Mouse (Mus musculus) hindbrain, embryonic 10.5 days (tissue): ENCODE measurements around the gene Creb3l4. TPM values are rescaled to one million over a fixed set of nuclear protein-coding genes. Genes with fewer than 3 reads are reported as not detected.
"Not testable (repeated sequence)": the region's sequence is repeated elsewhere in the genome, so short reads cannot be mapped to it uniquely, and the experiment has no call there.

Experiments used
- DNase-seq: peaks from one replicate; pipeline ENCODE4 v3.0.0-alpha.2; 2017; ENCODE audit warnings: low spot score
- H3K27ac ChIP-seq: fragments of 300-500 bp; sonication (generic); 2 replicates; pipeline ENCODE4 v1.5.1; 2016; ENCODE audit warnings: mild to moderate bottlenecking, moderate library complexity
- H3K27me3 ChIP-seq: fragments of 300-500 bp; sonication (generic); 2 replicates; pipeline ENCODE4 v1.6.1; 2016; ENCODE audit warnings: mild to moderate bottlenecking; ENCODE audit not compliant: poor library complexity, insufficient read depth, severe bottlenecking
- H3K36me3 ChIP-seq: fragments of 300-500 bp; sonication (generic); 2 replicates; pipeline ENCODE4 v1.6.1; 2016; ENCODE audit warnings: mild to moderate bottlenecking, moderate library complexity
- H3K4me1 ChIP-seq: fragments of 300-500 bp; sonication (generic); replicated peaks from 2 replicates; pipeline ENCODE4 v1.6.1; 2016; ENCODE audit warnings: mild to moderate bottlenecking
- H3K4me3 ChIP-seq: fragments of 300-500 bp; sonication (generic); 2 replicates; pipeline ENCODE4 v1.5.1; 2016; ENCODE audit warnings: mild to moderate bottlenecking, moderate library complexity
- H3K9me3 ChIP-seq: fragments of 300-500 bp; sonication (generic); 2 replicates; pipeline ENCODE4 v1.6.1; 2016; ENCODE audit warnings: mild to moderate bottlenecking, moderate library complexity
- WGBS: fragments of 180-500 bp; shearing (Covaris S2); methylation state at CpG from one replicate; pipeline ENCODE4 v1.1.7; 2016; 5-methylcytosine and 5-hydroxymethylcytosine counted together
- polyA plus RNA-seq: library from polyadenylated mRNA; unstranded; fragments of >200 nt; fragmentation: Nextera tagmentation; extraction: Ambion mirVana; gene quantifications from 2 replicates; pipeline ENCODE4 v1.2.1, GENCODE M21; 2016

Creb3l4 gene
- 4.2 and 4.3 TPM in 2 replicates for polyA plus RNA-seq

DNA sequence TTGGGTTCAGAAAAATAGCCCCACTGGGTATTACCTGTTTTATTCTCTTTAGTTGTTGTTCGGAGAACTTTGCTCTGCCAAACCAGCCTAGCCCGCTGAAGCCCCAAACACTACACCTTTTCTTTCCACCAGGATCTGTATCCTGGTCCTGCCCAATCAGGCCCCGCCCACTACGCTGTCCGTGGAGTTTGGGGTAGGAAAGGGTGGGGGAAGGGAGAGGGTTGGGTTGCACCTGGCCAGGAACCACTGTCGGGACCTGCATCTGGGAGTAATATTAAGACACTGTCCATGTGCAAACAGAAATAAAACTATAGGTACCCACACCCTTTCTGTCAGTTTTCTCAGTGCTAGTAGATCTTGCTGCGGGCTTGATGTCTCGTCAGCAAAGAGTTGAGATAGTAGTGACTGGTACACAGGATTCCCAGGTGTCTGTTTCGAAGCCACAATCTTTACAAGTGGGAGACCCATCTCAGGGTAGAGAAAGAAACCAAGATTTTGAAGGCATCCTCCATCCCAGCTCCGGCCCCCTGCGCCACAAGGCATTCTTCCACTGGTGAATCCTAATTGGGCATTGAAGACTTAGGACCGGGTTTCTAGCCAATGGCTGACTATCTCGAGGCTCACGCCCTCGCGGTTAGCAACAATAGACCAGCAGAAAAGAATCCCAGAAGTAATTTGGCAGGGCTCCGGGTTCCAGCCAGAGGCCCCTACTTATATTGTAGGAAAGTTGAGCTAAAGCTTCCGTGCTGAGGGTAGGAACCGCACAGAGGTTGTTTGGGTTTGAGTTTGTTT is at the start of gene Creb3l4:
Gene Creb3l4, minus strand, starts transcription at position 529 of the 792 bp plus-strand sequence.
- H3K36me3 ChIP-seq, result no peaks in the 10 kb centered on the region
- H3K4me1 ChIP-seq, result peaks cover 28% of the 10 kb centered on the region
- 2% methylated on average over 19 of the region's 19 CpGs for WGBS
- no peaks in the 10 kb centered on the region for H3K9me3 ChIP-seq
- DNase-seq, result peak; percentile 78
- peaks cover 8% of the 10 kb centered on the region; the same call in 1 of the 2 replicates for H3K27me3 ChIP-seq
- H3K27ac ChIP-seq, result peak within 1 kb of the TSS; percentile 84
- H3K4me3 ChIP-seq, result peak within 1 kb of the TSS; percentile 52

GRCm38 (mm10) chr3:90292345-90293275 is 49.3 kb upstream of the Creb3l4 start, which contains the start of gene Gatad2b:
TSS of gene Gatad2b (plus strand) at chr3:90293178.
- peak; percentile 99 for DNase-seq
- Histone ChIP-seq H3K27ac (peak within 1 kb of the TSS; percentile 99), H3K4me1 (peaks cover 17% of the 10 kb centered on the region), H3K36me3 (peaks cover 21% of the 10 kb centered on the region), H3K4me3 (peak within 1 kb of the TSS; percentile 92), H3K27me3 (no peaks in the 10 kb centered on the region), H3K9me3 (no peaks in the 10 kb centered on the region)
- WGBS, result under 1% methylated on average over 47 of the region's 47 CpGs

- peaks cover 17% of the 10 kb centered on the region for H3K4me1 ChIP-seq
- DNase-seq, result no peak
- 44% methylated on average over 2 of the region's 2 CpGs for WGBS
- peak overlapping the region; percentile 99 for H3K27ac ChIP-seq
- H3K9me3 ChIP-seq, result no peaks in the 10 kb centered on the region
- H3K4me3 ChIP-seq, result peak overlapping the region; percentile 92
- H3K27me3 ChIP-seq, result no peaks in the 10 kb centered on the region
- peaks cover 17% of the 10 kb centered on the region for H3K36me3 ChIP-seq
Observed at GRCm38 (mm10) chr3:90291982-90292344, 48.7 kb upstream of the Creb3l4 start.

- 84% methylated on average over 1 of the region's 1 CpGs for WGBS
Observed at GRCm38 (mm10) chr3:90290602-90291001, 47.3 kb upstream of the Creb3l4 start.

GRCm38 (mm10) chr3:90289403-90289802 is 46.1 kb upstream of the Creb3l4 start:
- WGBS, result 72% methylated on average over 3 of the region's 3 CpGs
- H3K27me3 ChIP-seq, H3K9me3 ChIP-seq, H3K27ac ChIP-seq, H3K4me1 ChIP-seq, DNase-seq, H3K4me3 ChIP-seq, H3K36me3 ChIP-seq: not testable (repeated sequence)

More at GRCm38 (mm10) chr3:90290602-90291001, 47.3 kb upstream of the Creb3l4 start:
- no peak for DNase-seq
- Histone ChIP-seq H3K4me1 (peaks cover 17% of the 10 kb centered on the region), H3K27ac (no peak overlapping the region), H3K4me3 (no peak overlapping the region), H3K9me3 (no peaks in the 10 kb centered on the region), H3K36me3 (peaks cover 5% of the 10 kb centered on the region; the same call in 1 of the 2 replicates), H3K27me3 (no peaks in the 10 kb centered on the region)

- Histone ChIP-seq H3K9me3 (no peaks in the 10 kb centered on the region), H3K27me3 (no peaks in the 10 kb centered on the region), H3K36me3 (peaks cover 22% of the 10 kb centered on the region), H3K4me1 (no peaks in the 10 kb centered on the region), H3K4me3 (no peak overlapping the region), H3K27ac (no peak overlapping the region)
- no peak for DNase-seq
- 92% methylated on average over 2 of the region's 2 CpGs for WGBS
Observed at GRCm38 (mm10) chr3:90284150-90284549, 40.8 kb upstream of the Creb3l4 start.

GRCm38 (mm10) chr3:90280708-90281107 is 37.4 kb upstream of the Creb3l4 start:
- no peak for DNase-seq
- no peaks in the 10 kb centered on the region for H3K27me3 ChIP-seq
- WGBS, result 86% methylated on average over 9 of the region's 9 CpGs
- peaks cover 5% of the 10 kb centered on the region; the same call in 1 of the 2 replicates for H3K4me1 ChIP-seq
- H3K36me3 ChIP-seq, result peaks cover 57% of the 10 kb centered on the region
- no peak overlapping the region for H3K4me3 ChIP-seq
- no peaks in the 10 kb centered on the region for H3K9me3 ChIP-seq
- H3K27ac ChIP-seq, result no peak overlapping the region

DNA sequence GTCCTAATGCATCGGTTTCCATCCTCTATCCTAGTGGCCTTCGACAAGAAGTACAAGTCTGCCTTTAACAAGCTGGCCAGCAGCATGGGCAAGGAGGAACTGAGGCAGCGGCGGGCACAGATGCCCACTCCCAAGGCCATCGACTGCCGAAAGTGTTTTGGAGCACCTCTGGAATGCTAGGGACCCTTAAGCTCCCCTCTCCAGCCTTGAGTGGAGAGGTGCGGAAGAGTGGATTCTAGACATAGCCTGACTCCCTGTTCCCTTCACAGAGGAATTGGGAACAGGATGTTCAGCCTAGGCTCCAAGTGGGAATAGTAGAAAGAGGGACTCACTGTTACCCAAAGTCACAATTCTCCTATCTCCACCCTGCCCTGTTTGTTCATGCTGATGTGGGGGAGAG is 36.4 kb upstream of the Creb3l4 start:
- H3K27me3 ChIP-seq, result no peaks in the 10 kb centered on the region
- peaks cover 66% of the 10 kb centered on the region for H3K36me3 ChIP-seq
- no peak overlapping the region for H3K27ac ChIP-seq
- 96% methylated on average over 7 of the region's 7 CpGs for WGBS
- no peak overlapping the region for H3K4me3 ChIP-seq
- no peak for DNase-seq
- peaks cover 5% of the 10 kb centered on the region; the same call in 1 of the 2 replicates for H3K4me1 ChIP-seq
- no peaks in the 10 kb centered on the region for H3K9me3 ChIP-seq

DNA sequence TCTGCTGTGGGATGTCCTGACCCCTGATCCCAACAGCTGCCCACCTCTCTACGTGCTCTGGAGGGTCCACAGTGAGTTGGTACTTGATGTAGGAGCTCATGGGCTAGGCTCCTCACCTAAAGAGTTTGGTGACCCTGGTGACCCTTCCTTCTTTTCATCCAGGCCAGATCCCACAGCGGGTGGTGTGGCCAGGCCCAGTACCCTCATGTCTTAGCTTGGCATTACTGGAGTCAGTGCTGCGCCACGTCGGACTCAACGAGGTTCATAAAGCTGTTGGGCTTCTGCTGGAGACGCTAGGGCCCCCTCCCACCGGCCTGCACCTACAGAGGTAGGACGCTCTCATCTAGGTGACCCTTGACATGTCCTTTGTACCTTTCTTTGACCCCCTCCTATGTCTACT is 35.9 kb upstream of the Creb3l4 start:
- peaks cover 72% of the 10 kb centered on the region for H3K36me3 ChIP-seq
- 92% methylated on average over 9 of the region's 9 CpGs for WGBS

GRCm38 (mm10) chr3:90278211-90278610 is 34.9 kb upstream of the Creb3l4 start:
- Histone ChIP-seq H3K36me3 (peaks cover 82% of the 10 kb centered on the region), H3K4me1 (peaks cover 5% of the 10 kb centered on the region; the same call in 1 of the 2 replicates), H3K9me3 (no peaks in the 10 kb centered on the region), H3K27me3 (no peaks in the 10 kb centered on the region), H3K27ac (no peak overlapping the region), H3K4me3 (no peak overlapping the region)
- DNase-seq, result no peak
- WGBS, result 97% methylated on average over 10 of the region's 10 CpGs

More for the DNA sequence above, 35.9 kb upstream of the Creb3l4 start:
- Histone ChIP-seq H3K4me1 (peaks cover 5% of the 10 kb centered on the region; the same call in 1 of the 2 replicates), H3K27ac (no peak overlapping the region), H3K27me3 (no peaks in the 10 kb centered on the region), H3K4me3 (no peak overlapping the region), H3K9me3 (no peaks in the 10 kb centered on the region)
- no peak for DNase-seq

DNA sequence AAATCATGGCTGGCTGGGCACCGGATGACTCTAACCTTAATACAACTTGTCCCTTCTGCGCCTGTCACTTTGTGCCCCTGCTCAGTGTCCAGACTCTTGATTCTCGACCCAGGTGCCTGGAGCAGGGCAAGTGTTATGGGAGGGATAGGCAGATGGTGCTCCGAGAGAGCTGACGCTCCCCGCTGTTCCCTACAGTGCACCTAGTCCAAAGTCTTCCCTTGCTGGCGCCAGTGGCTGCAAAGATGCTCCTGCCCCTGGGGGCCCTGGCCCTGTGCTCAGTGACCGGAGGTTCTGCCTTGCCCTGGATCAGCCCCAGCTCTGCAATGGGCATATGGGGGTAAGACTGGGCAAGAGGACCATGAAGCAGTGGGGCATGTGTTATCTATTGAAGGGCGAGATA is 34.5 kb upstream of the Creb3l4 start:
- DNase-seq, result no peak
- Histone ChIP-seq H3K9me3 (no peaks in the 10 kb centered on the region), H3K4me1 (peaks cover 5% of the 10 kb centered on the region; the same call in 1 of the 2 replicates), H3K27me3 (no peaks in the 10 kb centered on the region), H3K27ac (no peak overlapping the region), H3K36me3 (peaks cover 86% of the 10 kb centered on the region), H3K4me3 (no peak overlapping the region)
- WGBS, result 93% methylated on average over 9 of the region's 9 CpGs

GRCm38 (mm10) chr3:90276858-90277257 is 33.5 kb upstream of the Creb3l4 start:
- WGBS, result 45% methylated on average over 16 of the region's 16 CpGs
- DNase-seq, result no peak
- Histone ChIP-seq H3K4me3 (no peak overlapping the region), H3K27ac (peak overlapping the region; percentile 16; the same call in 1 of the 2 replicates), H3K9me3 (no peaks in the 10 kb centered on the region), H3K27me3 (no peaks in the 10 kb centered on the region), H3K4me1 (peaks cover 5% of the 10 kb centered on the region; the same call in 1 of the 2 replicates), H3K36me3 (peaks cover 95% of the 10 kb centered on the region)
